Mouse (Mus musculus) lung, embryonic 15.5 days (tissue): Measurements from ENCODE around the gene Scn1b. TPM values are rescaled to one million over a fixed set of nuclear protein-coding genes. Genes with fewer than 3 reads are reported as not detected.

Experiments
- ATAC-seq: fragments of 200-750 bp; cut with Nextera tagmentation; 2 replicates; pipeline ENCODE4 v1.8.0; 2017; ENCODE audit warnings: moderate number of reproducible peaks, borderline replicate concordance; ENCODE audit not compliant: low FRiP score, low TSS enrichment; ENCODE audit errors: extremely low read depth
- H3K27ac ChIP-seq: fragments of 300-500 bp; sonication (generic); 2 replicates; pipeline ENCODE4 v1.5.1; 2015; ENCODE audit warnings: moderate library complexity, mild to moderate bottlenecking, inconsistent platforms
- H3K27me3 ChIP-seq: fragments of 300-500 bp; sonication (generic); 2 replicates; pipeline ENCODE4 v1.6.1; 2015; ENCODE audit warnings: inconsistent platforms
- H3K36me3 ChIP-seq: fragments of 300-500 bp; sonication (generic); 2 replicates; pipeline ENCODE4 v1.6.1; 2015; ENCODE audit warnings: inconsistent platforms
- H3K4me1 ChIP-seq: fragments of 300-500 bp; sonication (generic); 2 replicates; pipeline ENCODE4 v1.6.1; 2015; ENCODE audit warnings: inconsistent platforms
- H3K4me2 ChIP-seq: fragments of 300-500 bp; sonication (generic); 2 replicates; pipeline ENCODE4 v1.6.1; 2015; ENCODE audit warnings: inconsistent platforms, mild to moderate bottlenecking, moderate library complexity
- H3K4me3 ChIP-seq: fragments of 300-500 bp; sonication (generic); 2 replicates; pipeline ENCODE4 v1.5.1; 2015; ENCODE audit warnings: mild to moderate bottlenecking, inconsistent platforms
- H3K9ac ChIP-seq: fragments of 300-500 bp; sonication (generic); 2 replicates; pipeline ENCODE4 v1.6.1; 2015; ENCODE audit warnings: inconsistent platforms
- H3K9me3 ChIP-seq: fragments of 300-500 bp; sonication (generic); 2 replicates; pipeline ENCODE4 v1.6.1; 2016; ENCODE audit warnings: inconsistent platforms
- WGBS: fragments of 180-500 bp; shearing (Covaris S2); methylation state at CpG from one replicate; pipeline ENCODE4 v1.1.7; 2015; 5-methylcytosine and 5-hydroxymethylcytosine counted together
- polyA plus RNA-seq: library from polyadenylated mRNA; unstranded; fragments of >200 nt; fragmentation: Nextera tagmentation; extraction: Ambion mirVana; gene quantifications from 2 replicates; pipeline ENCODE4 v1.2.1, GENCODE M21; 2015

Gene Scn1b
- polyA plus RNA-seq, 1 experiment from 2014 or later: 1.8 TPM

GRCm38 (mm10) chr7:31160763-31161162, 34.0 kb upstream of the Scn1b start:
- ATAC-seq: no peak
- Histone ChIP-seq H3K4me1 (peaks cover 3% of the 10 kb centered on the region), H3K27ac (no peak overlapping the region), H3K9ac (no peak overlapping the region), H3K36me3 (no peaks in the 10 kb centered on the region), H3K9me3 (no peaks in the 10 kb centered on the region), H3K27me3 (no peaks in the 10 kb centered on the region), H3K4me2 (no peak overlapping the region), H3K4me3 (no peak overlapping the region)
- WGBS: 30% methylated on average over 5 of the region's 5 CpGs

GRCm38 (mm10) chr7:31156034-31156928, 29.5 kb upstream of the Scn1b start:
- Histone ChIP-seq H3K4me2 (no peak overlapping the region), H3K9me3 (no peaks in the 10 kb centered on the region), H3K4me1 (peaks cover 13% of the 10 kb centered on the region), H3K36me3 (no peaks in the 10 kb centered on the region), H3K4me3 (no peak overlapping the region), H3K9ac (no peak overlapping the region), H3K27me3 (no peaks in the 10 kb centered on the region), H3K27ac (peak overlapping the region; percentile 44; the same call in 1 of the 2 replicates)
- ATAC-seq: no peak
- 30% methylated on average over 15 of the region's 19 CpGs for WGBS

- Histone ChIP-seq H3K4me2 (no peak within 1 kb of the TSS), H3K9me3 (no peaks in the 10 kb centered on the region)
Measured at GRCm38 (mm10) chr7:31155296-31156033, 28.7 kb upstream of the Scn1b start, which contains the start of gene Gramd1a. Gramd1a (minus strand) TSS chr7:31155896.

GRCm38 (mm10) chr7:31153536-31154320, 26.9 kb upstream of the Scn1b start:
- Histone ChIP-seq H3K9ac (no peak overlapping the region), H3K4me2 (no peak overlapping the region), H3K4me1 (peaks cover 25% of the 10 kb centered on the region), H3K4me3 (no peak overlapping the region), H3K9me3 (no peaks in the 10 kb centered on the region), H3K27ac (no peak overlapping the region), H3K27me3 (no peaks in the 10 kb centered on the region), H3K36me3 (no peaks in the 10 kb centered on the region)
- no peak for ATAC-seq
- 82% methylated on average over 6 of the region's 6 CpGs for WGBS

More at GRCm38 (mm10) chr7:31155296-31156033, 28.7 kb upstream of the Scn1b start, which contains the start of gene Gramd1a:
- Histone ChIP-seq H3K9ac (no peak within 1 kb of the TSS), H3K36me3 (no peaks in the 10 kb centered on the region), H3K4me1 (peaks cover 14% of the 10 kb centered on the region), H3K27me3 (no peaks in the 10 kb centered on the region), H3K27ac (peak within 1 kb of the TSS; percentile 44; the same call in 1 of the 2 replicates), H3K4me3 (no peak within 1 kb of the TSS)
- WGBS: 53% methylated on average over 5 of the region's 5 CpGs
- no peak for ATAC-seq

GRCm38 (mm10) chr7:31151301-31152241, 24.8 kb upstream of the Scn1b start:
- Histone ChIP-seq H3K36me3 (no peaks in the 10 kb centered on the region), H3K9ac (peak overlapping the region; percentile 97), H3K4me3 (peak overlapping the region; percentile 96), H3K27ac (peak overlapping the region; percentile 96), H3K4me2 (peak overlapping the region; percentile 68), H3K27me3 (no peaks in the 10 kb centered on the region), H3K9me3 (no peaks in the 10 kb centered on the region), H3K4me1 (peaks cover 46% of the 10 kb centered on the region)
- peak; percentile 53 for ATAC-seq
- 17% methylated on average over 23 of the region's 23 CpGs for WGBS

- H3K9ac ChIP-seq: peak overlapping the region; percentile 97
- no peaks in the 10 kb centered on the region for H3K36me3 ChIP-seq
- H3K9me3 ChIP-seq: no peaks in the 10 kb centered on the region
- peak overlapping the region; percentile 96 for H3K4me3 ChIP-seq
- WGBS: under 1% methylated on average over 62 of the region's 63 CpGs
- ATAC-seq: peak; percentile 89
- H3K27ac ChIP-seq: peak overlapping the region; percentile 96
- H3K4me2 ChIP-seq: peak overlapping the region; percentile 68
- peaks cover 52% of the 10 kb centered on the region for H3K4me1 ChIP-seq
- no peaks in the 10 kb centered on the region for H3K27me3 ChIP-seq
Measured at GRCm38 (mm10) chr7:31150566-31151300, 23.9 kb upstream of the Scn1b start.

GRCm38 (mm10) chr7:31149751-31150565, 23.2 kb upstream of the Scn1b start:
- H3K36me3 ChIP-seq: no peaks in the 10 kb centered on the region

GRCm38 (mm10) chr7:31149271-31149670, 22.5 kb upstream of the Scn1b start:
- H3K4me2 ChIP-seq: peak overlapping the region; percentile 68
- no peak for ATAC-seq
- peak overlapping the region; percentile 96 for H3K4me3 ChIP-seq
- H3K27ac ChIP-seq: peak overlapping the region; percentile 96; the same call in 1 of the 2 replicates
- H3K9me3 ChIP-seq: no peaks in the 10 kb centered on the region
- no peaks in the 10 kb centered on the region for H3K36me3 ChIP-seq
- peak overlapping the region; percentile 97; the same call in 1 of the 2 replicates for H3K9ac ChIP-seq
- peaks cover 55% of the 10 kb centered on the region for H3K4me1 ChIP-seq
- no peaks in the 10 kb centered on the region for H3K27me3 ChIP-seq
- WGBS: 20% methylated on average over 9 of the region's 9 CpGs

More at GRCm38 (mm10) chr7:31149751-31150565, 23.2 kb upstream of the Scn1b start:
- peak overlapping the region; percentile 96 for H3K4me3 ChIP-seq
- H3K27me3 ChIP-seq: no peaks in the 10 kb centered on the region
- H3K9ac ChIP-seq: peak overlapping the region; percentile 97
- peak overlapping the region; percentile 68 for H3K4me2 ChIP-seq
- H3K9me3 ChIP-seq: no peaks in the 10 kb centered on the region
- H3K4me1 ChIP-seq: peaks cover 55% of the 10 kb centered on the region
- no peak for ATAC-seq
- WGBS: 1% methylated on average over 20 of the region's 20 CpGs
- peak overlapping the region; percentile 96 for H3K27ac ChIP-seq

GRCm38 (mm10) chr7:31148756-31149155, 22.0 kb upstream of the Scn1b start:
- 3% methylated on average over 9 of the region's 9 CpGs for WGBS

More at GRCm38 (mm10) chr7:31148756-31149155, 22.0 kb upstream of the Scn1b start:
- Histone ChIP-seq H3K27me3 (no peaks in the 10 kb centered on the region), H3K27ac (peak overlapping the region; percentile 49), H3K9me3 (no peaks in the 10 kb centered on the region), H3K4me1 (peaks cover 55% of the 10 kb centered on the region), H3K9ac (peak overlapping the region; percentile 4; the same call in 1 of the 2 replicates), H3K36me3 (0 out of 2 replicates have a peak, but pooled peaks cover under 1% of the 10 kb centered on the region), H3K4me2 (peak overlapping the region; percentile 68), H3K4me3 (peak overlapping the region; percentile 96)
- peak; percentile 34; the same call in 1 of the 2 replicates for ATAC-seq
